Mouse (Mus musculus) cerebellum, adult 2 months (tissue): ENCODE measurements around the gene Abat. TPM values are rescaled to one million over a fixed set of nuclear protein-coding genes. Genes with fewer than 3 reads are reported as not detected.

Experiments
- DNase-seq, 2 experiments: peaks; one replicate each; pipeline ENCODE4 v3.0.0; 2021
- H3K27ac ChIP-seq: fragments of 200-500 bp; 2 replicates; pipeline ENCODE4 v1.5.1; 2012; ENCODE audit warnings: low read length, control low read depth, inconsistent platforms; ENCODE audit not compliant: insufficient read depth
- H3K27me3 ChIP-seq: fragments of 200-500 bp; 2 replicates; pipeline ENCODE4 v1.6.1; 2012; ENCODE audit warnings: inconsistent platforms, mild to moderate bottlenecking, low read length, moderate library complexity; ENCODE audit not compliant: control insufficient read depth, insufficient read depth
- H3K4me1 ChIP-seq: fragments of 200-500 bp; 2 replicates; pipeline ENCODE4 v1.6.1; 2011; ENCODE audit warnings: low read length; ENCODE audit not compliant: control insufficient read depth, insufficient read depth
- H3K4me3 ChIP-seq: fragments of 200-500 bp; replicated peaks from 2 replicates; pipeline ENCODE3; 2011; ENCODE audit warnings: mild to moderate bottlenecking, low read depth, low read length, control low read depth; ENCODE audit not compliant: insufficient read depth
- CTCF ChIP-seq: fragments of 200-500 bp; IDR thresholded peaks from 2 replicates; pipeline ENCODE4 v1.5.1; 2011; ENCODE audit warnings: low read depth, mild to moderate bottlenecking, control low read depth, low read length, moderate library complexity, borderline replicate concordance; ENCODE audit not compliant: insufficient read depth
- POLR2A ChIP-seq: fragments of 200-500 bp; IDR thresholded peaks from 2 replicates; pipeline ENCODE4 v1.6.1; 2011; ENCODE audit warnings: low read length, control low read depth, borderline replicate concordance; ENCODE audit not compliant: insufficient read depth
- WGBS: fragments of 180-500 bp; shearing (Covaris S2); methylation state at CpG from one replicate; pipeline ENCODE4 v1.1.7; 2018; 5-methylcytosine and 5-hydroxymethylcytosine counted together
- polyA plus RNA-seq: library from polyadenylated mRNA; depleted of rRNA; stranded (reverse); fragments of >200 nt; gene quantifications from 2 replicates; pipeline ENCODE4 v1.2.3, GENCODE M21; 2012

Gene Abat
- polyA plus RNA-seq, 1 experiment = 248 TPM

DNA sequence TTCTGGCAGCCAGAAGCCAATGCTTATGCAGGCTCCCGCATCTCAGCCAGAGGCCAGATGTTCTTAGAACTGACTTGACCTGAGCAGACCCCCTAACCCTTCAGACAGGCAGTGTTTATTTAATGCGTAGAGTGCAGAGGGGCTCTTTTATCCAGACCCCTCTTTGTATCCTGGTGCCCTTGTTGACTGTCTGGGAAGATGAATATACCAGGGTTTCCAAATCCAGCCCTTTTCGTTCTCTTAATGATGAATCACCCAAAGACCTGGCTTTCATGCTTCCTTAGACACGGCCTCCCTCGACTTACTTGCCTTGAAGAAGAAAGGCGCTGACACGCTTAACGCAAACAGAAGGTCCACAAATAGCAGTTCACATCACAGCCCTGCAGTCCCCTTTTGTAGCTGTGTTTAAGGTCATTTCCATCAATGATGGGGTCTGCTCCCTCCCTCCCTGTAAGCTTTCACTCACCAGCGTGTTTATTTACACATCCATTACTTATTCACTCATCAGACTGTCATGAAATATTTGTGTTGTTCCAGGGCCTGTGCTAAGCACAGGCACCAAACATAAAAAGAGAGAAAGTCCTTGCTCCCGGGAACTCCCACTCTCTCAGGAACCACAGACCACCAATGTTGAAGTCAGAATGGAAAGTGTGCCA lies 106.6 kb downstream of the Abat start:
- DNase-seq = no peak
- Histone ChIP-seq H3K4me3 (no peak overlapping the region), H3K4me1 (no peaks in the 10 kb centered on the region), H3K27me3 (no peaks in the 10 kb centered on the region), H3K27ac (no peak overlapping the region)
- TF ChIP-seq POLR2A (no peak), CTCF (no peak)
- WGBS = 59% methylated on average over 10 of the region's 10 CpGs

DNA sequence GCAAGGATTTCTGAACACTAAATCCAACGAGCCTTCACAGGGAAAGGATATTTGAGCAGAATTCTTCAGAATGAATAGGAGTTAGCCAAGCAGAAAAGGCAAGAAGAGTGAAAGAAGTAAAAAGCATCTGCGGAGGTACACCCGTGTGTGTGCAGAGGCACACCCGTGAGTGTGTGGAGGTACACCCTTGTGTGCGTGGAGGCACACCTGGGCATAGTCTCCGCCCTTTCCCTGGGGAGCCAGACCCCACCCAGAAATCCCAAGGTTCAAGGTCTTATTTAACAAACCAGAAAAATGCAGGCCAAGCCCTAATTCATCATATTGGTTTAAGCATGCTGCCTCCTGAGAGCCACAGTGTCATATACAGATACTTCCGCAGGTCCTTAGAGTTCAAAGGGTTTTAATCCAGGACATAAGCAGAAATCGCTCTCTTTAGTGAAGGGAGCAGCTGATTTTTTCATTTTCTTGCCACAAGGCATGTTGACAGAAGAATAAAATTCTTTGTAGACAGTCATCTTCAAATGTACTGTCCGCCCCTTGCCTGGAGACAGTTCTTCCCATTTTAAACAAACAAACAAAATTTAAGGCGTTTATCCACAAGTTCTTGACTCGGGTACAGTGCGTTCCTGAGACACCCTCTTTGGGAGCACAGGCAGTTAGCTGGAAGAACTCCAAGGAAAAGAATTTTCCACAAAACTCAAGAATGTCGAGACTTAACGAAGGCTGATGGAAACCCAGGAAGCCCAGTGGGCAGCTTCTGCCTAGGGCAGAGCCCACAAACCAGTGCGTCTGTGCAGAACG lies 107.3 kb downstream of the Abat start:
- 74% methylated on average over 16 of the region's 16 CpGs for WGBS

DNA sequence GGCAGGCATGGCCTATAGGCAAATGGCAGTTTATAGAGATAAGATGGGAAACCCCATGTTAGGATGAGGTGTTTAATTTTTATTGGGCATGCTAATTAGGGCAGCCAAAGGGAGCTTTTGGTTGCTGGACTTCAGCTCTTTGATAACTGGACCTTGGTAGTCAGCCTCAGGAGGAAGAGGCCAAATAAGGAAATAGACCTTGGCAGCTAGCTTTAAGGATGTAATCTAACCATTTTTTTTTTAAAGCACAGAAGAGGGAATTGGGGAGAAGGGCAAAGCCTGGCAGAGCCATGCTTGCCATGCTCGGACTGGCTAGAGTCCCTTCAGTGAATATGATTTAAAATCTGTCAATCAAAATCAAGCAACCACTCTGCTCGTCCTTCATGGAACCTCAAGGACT lies 117.2 kb downstream of the Abat start:
- 55% methylated on average over 2 of the region's 2 CpGs for WGBS
- no peaks in the 10 kb centered on the region for H3K4me1 ChIP-seq
- no peak for DNase-seq
- TF ChIP-seq CTCF (no peak), POLR2A (no peak)
- no peak overlapping the region for H3K4me3 ChIP-seq
- H3K27ac ChIP-seq = no peak overlapping the region
- H3K27me3 ChIP-seq = no peaks in the 10 kb centered on the region; the same call in 1 of the 2 replicates

More for the DNA sequence above, 107.3 kb downstream of the Abat start:
- Histone ChIP-seq H3K27ac (no peak overlapping the region), H3K4me3 (no peak overlapping the region), H3K4me1 (no peaks in the 10 kb centered on the region), H3K27me3 (no peaks in the 10 kb centered on the region)
- no peak for DNase-seq
- TF ChIP-seq POLR2A (no peak), CTCF (no peak)

GRCm38 (mm10) chr16:8631428-8631827 lies 118.2 kb downstream of the Abat start:
- no peak overlapping the region for H3K4me3 ChIP-seq
- 91% methylated on average over 5 of the region's 5 CpGs for WGBS

DNA sequence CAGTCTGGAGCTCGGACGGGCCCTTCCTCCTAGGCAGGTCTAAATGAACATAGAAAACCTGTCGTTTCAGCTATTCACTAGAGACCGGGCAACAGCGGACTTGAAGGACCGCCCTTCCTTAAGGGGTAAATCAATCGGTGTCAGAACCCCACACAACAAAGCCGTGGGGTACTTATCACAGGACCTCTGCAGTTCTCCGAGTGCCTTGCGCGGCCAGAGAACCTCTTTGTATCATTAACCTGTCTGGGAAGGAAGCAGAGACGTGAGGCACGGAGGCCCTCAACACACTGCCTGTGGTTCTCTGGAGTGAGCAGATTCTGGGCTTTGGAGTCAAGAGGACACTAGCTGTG lies 123.6 kb downstream of the Abat start:
- peak overlapping the region; percentile 70 for H3K4me3 ChIP-seq
- H3K27me3 ChIP-seq = no peaks in the 10 kb centered on the region
- DNase-seq = no peak
- WGBS = under 1% methylated on average over 13 of the region's 13 CpGs
- TF ChIP-seq CTCF (no peak), POLR2A (no peak)
- peak overlapping the region; percentile 6; the same call in 1 of the 2 replicates for H3K27ac ChIP-seq
- H3K4me1 ChIP-seq = peaks cover 7% of the 10 kb centered on the region; the same call in 1 of the 2 replicates

More at GRCm38 (mm10) chr16:8631428-8631827, 118.2 kb downstream of the Abat start:
- Histone ChIP-seq H3K27me3 (no peaks in the 10 kb centered on the region; the same call in 1 of the 2 replicates), H3K4me1 (peaks cover 7% of the 10 kb centered on the region; the same call in 1 of the 2 replicates), H3K27ac (no peak overlapping the region)
- no peak for DNase-seq
- no peak for TF ChIP-seq POLR2A
- no peak for TF ChIP-seq CTCF

- no peaks in the 10 kb centered on the region for H3K27me3 ChIP-seq
- TF ChIP-seq POLR2A (peak; percentile 60; the same call in 1 of the 2 replicates), CTCF (no peak)
- DNase-seq = peak; percentile 90 to 92
- H3K27ac ChIP-seq = peak within 1 kb of the TSS; percentile 56; the same call in 1 of the 2 replicates
- peak within 1 kb of the TSS; percentile 70 for H3K4me3 ChIP-seq
- H3K4me1 ChIP-seq = peaks cover 7% of the 10 kb centered on the region; the same call in 1 of the 2 replicates
- under 1% methylated on average over 59 of the region's 59 CpGs for WGBS
These were observed 124.2 kb downstream of the Abat start, which contains the start of the genes Pmm2 and Tmem186 for GRCm38 (mm10) chr16:8637217-8638051. TSS of gene Pmm2 (plus strand) at chr16:8637674. TSS of gene Tmem186 (minus strand) at chr16:8637712.

DNA sequence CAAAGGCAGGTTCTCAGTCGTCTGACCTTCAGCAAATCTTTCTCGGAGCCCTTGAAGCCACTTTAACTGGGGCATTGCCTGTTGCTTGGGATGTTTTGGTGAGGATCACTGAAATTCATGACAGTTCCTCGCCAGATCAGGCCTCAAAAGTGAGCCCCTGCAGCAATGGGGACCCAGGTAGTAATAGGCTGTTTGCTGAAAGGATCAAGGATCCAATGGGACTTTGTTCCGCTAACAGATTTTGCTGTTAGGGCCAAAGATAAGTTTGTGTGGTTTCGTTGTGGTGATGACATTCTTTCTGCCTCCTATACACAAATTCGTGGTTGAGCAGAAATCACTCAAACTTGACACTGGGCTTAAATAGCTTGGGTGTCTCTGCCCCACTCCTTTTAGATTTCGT lies 124.9 kb downstream of the Abat start:
- TF ChIP-seq CTCF (no peak), POLR2A (no peak)
- peaks cover 7% of the 10 kb centered on the region; the same call in 1 of the 2 replicates for H3K4me1 ChIP-seq
- no peak for DNase-seq
- no peak overlapping the region for H3K27ac ChIP-seq
- WGBS = 42% methylated on average over 7 of the region's 7 CpGs
- H3K4me3 ChIP-seq = peak overlapping the region; percentile 70
- no peaks in the 10 kb centered on the region for H3K27me3 ChIP-seq
